Mouse (Mus musculus) kidney, postnatal 10 days (tissue): Measurements from ENCODE around the gene Jmjd7.

Source experiments
- DNase-seq: peaks from one replicate; pipeline ENCODE4 v3.0.0; 2021; ENCODE audit warnings: mixed read lengths

The Jmjd7 gene

GRCm38 (mm10) chr2:120026984-120027949, at the start of gene Jmjd7, which contains the start of gene Gm28042:
TSS of gene Jmjd7 (plus strand) at chr2:120027483.
TSS of gene Gm28042 (plus strand) at chr2:120027493.
- DNase-seq: peak; percentile 96

GRCm38 (mm10) chr2:119980343-119980986, 46.8 kb upstream of the Jmjd7 start:
- DNase-seq: no peak

GRCm38 (mm10) chr2:119981631-119982030, 45.7 kb upstream of the Jmjd7 start:
- no peak for DNase-seq

GRCm38 (mm10) chr2:119985871-119986270, 41.4 kb upstream of the Jmjd7 start:
- no peak for DNase-seq

GRCm38 (mm10) chr2:119986369-119986768, 40.9 kb upstream of the Jmjd7 start:
- no peak for DNase-seq

- DNase-seq: no peak
These were observed 39.8 kb upstream of the Jmjd7 start for GRCm38 (mm10) chr2:119987441-119987840.

- DNase-seq: no peak
These were observed 38.3 kb upstream of the Jmjd7 start for GRCm38 (mm10) chr2:119988952-119989351.

GRCm38 (mm10) chr2:119990881-119991280, 36.4 kb upstream of the Jmjd7 start:
- no peak for DNase-seq

GRCm38 (mm10) chr2:119992349-119992748, 34.9 kb upstream of the Jmjd7 start:
- DNase-seq: no peak

- no peak for DNase-seq
These were observed 33.8 kb upstream of the Jmjd7 start for GRCm38 (mm10) chr2:119993515-119993914.

- DNase-seq: no peak
These were observed 32.4 kb upstream of the Jmjd7 start for GRCm38 (mm10) chr2:119994839-119995238.

- DNase-seq: peak; percentile 65
These were observed 31.6 kb upstream of the Jmjd7 start for GRCm38 (mm10) chr2:119995391-119996281.

GRCm38 (mm10) chr2:119997354-119997753, 29.9 kb upstream of the Jmjd7 start:
- no peak for DNase-seq

- DNase-seq: no peak
These were observed 27.6 kb upstream of the Jmjd7 start for GRCm38 (mm10) chr2:119999731-120000130.

GRCm38 (mm10) chr2:120000882-120001584, 26.2 kb upstream of the Jmjd7 start:
- peak; percentile 53 for DNase-seq

- DNase-seq: no peak
These were observed 25.3 kb upstream of the Jmjd7 start for GRCm38 (mm10) chr2:120001956-120002355.

GRCm38 (mm10) chr2:120003970-120004369, 23.3 kb upstream of the Jmjd7 start:
- DNase-seq: no peak

GRCm38 (mm10) chr2:120006696-120007095, 20.6 kb upstream of the Jmjd7 start:
- DNase-seq: no peak

- no peak for DNase-seq
These were observed 19.5 kb upstream of the Jmjd7 start for GRCm38 (mm10) chr2:120007680-120008210.

- DNase-seq: peak; percentile 56
These were observed 18.6 kb upstream of the Jmjd7 start for GRCm38 (mm10) chr2:120008672-120009071.

- peak; percentile 83 for DNase-seq
These were observed 15.7 kb upstream of the Jmjd7 start for GRCm38 (mm10) chr2:120011462-120012200.
